Mouse (Mus musculus): ENCODE measurements at regions not wholly inside any gene's neighbourhood (a gene's known extent, or its start where the extent isn't known, plus 50 kb on each side); places are given as distances from the start of the nearest gene placed in this dataset.

DNA sequence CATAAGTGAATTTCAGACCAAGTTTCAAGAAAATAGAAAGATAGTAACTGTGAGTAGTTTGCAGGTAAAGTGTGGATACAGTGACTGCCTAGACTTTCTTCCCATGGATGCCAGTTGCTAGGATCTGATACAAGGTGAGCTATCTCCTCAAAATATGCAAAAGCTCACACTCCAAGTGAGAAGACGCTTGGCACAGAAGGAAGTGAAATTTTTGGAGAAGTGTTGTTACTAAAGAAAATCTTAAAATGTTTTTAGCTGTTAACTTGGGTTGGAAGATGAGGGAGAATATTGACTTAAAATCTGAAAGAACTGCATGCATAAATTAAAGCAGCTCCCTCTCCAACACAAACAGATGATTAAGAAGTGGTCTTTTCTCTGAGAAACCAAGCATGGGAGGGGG is 395.8 kb downstream of the Plod2 start:
- Histone ChIP-seq H3K4me3 (ENCODE audit: control insufficient read depth, insufficient read depth, low read length) (no peak overlapping the region), H3K4me1 (replicated peaks; ENCODE audit: control insufficient read depth, insufficient read depth, low read length) (no peaks in the 10 kb centered on the region), H3K27me3 (ENCODE audit: control insufficient read depth, insufficient read depth, low read length) (no peaks in the 10 kb centered on the region), H3K27ac (ENCODE audit: control insufficient read depth, insufficient read depth, low read length) (no peak overlapping the region), H3K36me3 (ENCODE audit: control insufficient read depth, insufficient read depth, low read length) (no peaks in the 10 kb centered on the region)
- no peak for DNase-seq
- 88% methylated on average over 1 of the region's 1 CpGs for whole genome bisulfite sequencing
- TF ChIP-seq CTCF (IDR thresholded peaks at IDR 0.05; ENCODE audit: borderline replicate concordance, control insufficient read depth, extremely low read depth, insufficient read depth, low read length, poor library complexity) (no peak), POLR2A (IDR thresholded peaks at IDR 0.05; ENCODE audit: control insufficient read depth, extremely low read depth, insufficient read depth, low read length, poor library complexity) (no peak)

DNA sequence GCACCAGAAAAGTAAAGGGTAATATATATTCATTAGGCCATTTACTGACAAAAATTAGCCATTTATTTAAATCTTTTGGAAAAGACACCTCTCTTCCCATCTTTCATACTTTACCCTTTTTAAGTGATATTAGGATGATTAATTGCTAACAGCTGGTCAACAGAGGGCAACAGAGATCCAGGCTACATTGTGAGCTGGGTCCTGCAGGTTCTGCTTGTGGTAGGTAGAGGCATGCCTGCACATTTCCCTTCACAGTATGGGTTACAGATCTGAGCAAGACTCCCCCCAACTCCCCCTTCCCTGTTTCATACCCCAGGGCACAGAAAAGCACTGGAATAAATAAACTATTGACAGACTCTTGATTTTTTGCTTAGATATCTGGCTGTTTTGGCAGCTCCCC is 408.1 kb downstream of the Plod2 start:
- TF ChIP-seq POLR2A (IDR thresholded peaks at IDR 0.05; ENCODE audit: control insufficient read depth, extremely low read depth, insufficient read depth, low read length, poor library complexity) (no peak), CTCF (IDR thresholded peaks at IDR 0.05; ENCODE audit: borderline replicate concordance, control insufficient read depth, extremely low read depth, insufficient read depth, low read length, poor library complexity) (no peak)
- DNase-seq, result no peak
- H3K4me1 ChIP-seq (replicated peaks; ENCODE audit: control insufficient read depth, insufficient read depth, low read length), result no peaks in the 10 kb centered on the region

DNA sequence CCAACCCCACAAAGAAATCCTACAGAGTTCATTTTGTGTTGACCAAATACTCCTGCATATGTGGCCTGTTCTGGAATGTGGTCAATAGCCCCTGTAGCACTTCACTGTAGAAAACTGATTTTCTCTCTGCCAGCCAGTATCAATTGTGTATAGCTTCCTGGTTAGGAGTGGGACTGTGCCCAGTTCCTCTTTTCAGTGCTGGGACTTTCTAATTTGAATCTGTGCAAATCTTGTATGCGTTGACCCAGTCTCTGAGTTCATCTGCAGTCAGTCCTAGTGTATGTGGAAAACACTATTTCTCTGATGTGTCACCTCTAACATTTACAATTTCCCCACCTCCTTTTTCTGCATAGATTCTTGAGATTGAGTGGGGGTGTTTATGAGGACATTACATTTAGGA is 421.3 kb downstream of the Plod2 start:
- DNase-seq, result no peak
- TF ChIP-seq CTCF (IDR thresholded peaks at IDR 0.05; ENCODE audit: borderline replicate concordance, control insufficient read depth, extremely low read depth, insufficient read depth, low read length, poor library complexity) (no peak), POLR2A (IDR thresholded peaks at IDR 0.05; ENCODE audit: control insufficient read depth, extremely low read depth, insufficient read depth, low read length, poor library complexity) (no peak)
- Histone ChIP-seq H3K27me3 (ENCODE audit: control insufficient read depth, insufficient read depth, low read length) (no peaks in the 10 kb centered on the region), H3K4me1 (replicated peaks; ENCODE audit: control insufficient read depth, insufficient read depth, low read length) (no peaks in the 10 kb centered on the region), H3K36me3 (ENCODE audit: control insufficient read depth, insufficient read depth, low read length) (no peaks in the 10 kb centered on the region), H3K4me3 (ENCODE audit: control insufficient read depth, insufficient read depth, low read length) (no peak overlapping the region), H3K27ac (ENCODE audit: control insufficient read depth, insufficient read depth, low read length) (no peak overlapping the region)
- 47% methylated on average over 1 of the region's 1 CpGs for WGBS

More for the DNA sequence above, 408.1 kb downstream of the Plod2 start:
- Histone ChIP-seq H3K27ac (ENCODE audit: control insufficient read depth, insufficient read depth, low read length) (no peak overlapping the region), H3K4me3 (ENCODE audit: control insufficient read depth, insufficient read depth, low read length) (no peak overlapping the region), H3K27me3 (ENCODE audit: control insufficient read depth, insufficient read depth, low read length) (no peaks in the 10 kb centered on the region), H3K36me3 (ENCODE audit: control insufficient read depth, insufficient read depth, low read length) (no peaks in the 10 kb centered on the region)

DNA sequence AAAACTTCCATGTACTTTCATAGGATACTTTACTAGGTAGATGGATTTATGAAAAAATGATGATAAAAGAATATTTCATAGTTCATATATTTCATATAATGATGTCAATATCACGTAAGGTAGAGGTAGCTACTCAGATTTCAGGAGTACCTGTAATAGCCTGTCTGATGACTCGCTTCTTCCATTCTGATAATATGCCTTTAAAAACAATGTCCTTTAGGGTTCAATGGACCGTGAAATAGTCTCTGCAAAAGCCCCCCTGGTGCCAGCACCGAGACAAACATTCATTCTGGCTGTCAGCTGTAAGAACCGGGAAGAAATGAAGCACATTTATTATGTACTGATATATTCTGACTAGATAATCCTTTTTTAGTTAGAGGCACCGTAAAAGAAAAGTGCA is 449.7 kb downstream of the Plod2 start:
- Histone ChIP-seq H3K36me3 (ENCODE audit: control insufficient read depth, insufficient read depth, low read length) (no peaks in the 10 kb centered on the region), H3K4me1 (replicated peaks; ENCODE audit: control insufficient read depth, insufficient read depth, low read length) (no peaks in the 10 kb centered on the region), H3K27ac (ENCODE audit: control insufficient read depth, insufficient read depth, low read length) (no peak overlapping the region), H3K27me3 (ENCODE audit: control insufficient read depth, insufficient read depth, low read length) (no peaks in the 10 kb centered on the region), H3K4me3 (ENCODE audit: control insufficient read depth, insufficient read depth, low read length) (no peak overlapping the region)
- no peak for DNase-seq
- 84% methylated on average over 6 of the region's 6 CpGs for WGBS
- TF ChIP-seq POLR2A (IDR thresholded peaks at IDR 0.05; ENCODE audit: control insufficient read depth, extremely low read depth, insufficient read depth, low read length, poor library complexity), result no peak
- no peak for TF ChIP-seq CTCF (IDR thresholded peaks at IDR 0.05; ENCODE audit: borderline replicate concordance, control insufficient read depth, extremely low read depth, insufficient read depth, low read length, poor library complexity)

DNA sequence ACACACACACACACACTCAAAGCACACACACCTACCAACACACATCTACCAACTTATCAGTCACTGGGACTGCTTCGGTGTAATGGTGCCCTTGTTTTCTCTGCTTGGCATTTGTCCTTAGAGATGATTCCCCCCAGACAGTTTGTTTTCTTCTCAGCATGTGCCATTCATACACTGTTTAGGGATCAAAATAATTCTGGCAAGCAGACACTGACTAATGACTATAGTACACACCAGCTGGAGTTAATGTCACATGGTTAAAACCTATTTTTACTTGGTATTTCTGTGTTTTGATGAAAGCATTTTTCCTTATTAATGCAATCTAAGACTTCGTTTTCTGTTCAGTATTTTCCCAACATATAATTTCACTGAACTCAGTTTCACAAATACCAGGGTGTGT is 454.1 kb downstream of the Plod2 start:
- no peak for DNase-seq
- H3K27me3 ChIP-seq (ENCODE audit: control insufficient read depth, insufficient read depth, low read length), result no peaks in the 10 kb centered on the region
- H3K4me1 ChIP-seq (replicated peaks; ENCODE audit: control insufficient read depth, insufficient read depth, low read length), result no peaks in the 10 kb centered on the region
- no peaks in the 10 kb centered on the region for H3K36me3 ChIP-seq (ENCODE audit: control insufficient read depth, insufficient read depth, low read length)
- 77% methylated on average over 2 of the region's 2 CpGs for WGBS
- no peak overlapping the region for H3K27ac ChIP-seq (ENCODE audit: control insufficient read depth, insufficient read depth, low read length)
- TF ChIP-seq POLR2A (IDR thresholded peaks at IDR 0.05; ENCODE audit: control insufficient read depth, extremely low read depth, insufficient read depth, low read length, poor library complexity), result no peak
- no peak overlapping the region for H3K4me3 ChIP-seq (ENCODE audit: control insufficient read depth, insufficient read depth, low read length)

DNA sequence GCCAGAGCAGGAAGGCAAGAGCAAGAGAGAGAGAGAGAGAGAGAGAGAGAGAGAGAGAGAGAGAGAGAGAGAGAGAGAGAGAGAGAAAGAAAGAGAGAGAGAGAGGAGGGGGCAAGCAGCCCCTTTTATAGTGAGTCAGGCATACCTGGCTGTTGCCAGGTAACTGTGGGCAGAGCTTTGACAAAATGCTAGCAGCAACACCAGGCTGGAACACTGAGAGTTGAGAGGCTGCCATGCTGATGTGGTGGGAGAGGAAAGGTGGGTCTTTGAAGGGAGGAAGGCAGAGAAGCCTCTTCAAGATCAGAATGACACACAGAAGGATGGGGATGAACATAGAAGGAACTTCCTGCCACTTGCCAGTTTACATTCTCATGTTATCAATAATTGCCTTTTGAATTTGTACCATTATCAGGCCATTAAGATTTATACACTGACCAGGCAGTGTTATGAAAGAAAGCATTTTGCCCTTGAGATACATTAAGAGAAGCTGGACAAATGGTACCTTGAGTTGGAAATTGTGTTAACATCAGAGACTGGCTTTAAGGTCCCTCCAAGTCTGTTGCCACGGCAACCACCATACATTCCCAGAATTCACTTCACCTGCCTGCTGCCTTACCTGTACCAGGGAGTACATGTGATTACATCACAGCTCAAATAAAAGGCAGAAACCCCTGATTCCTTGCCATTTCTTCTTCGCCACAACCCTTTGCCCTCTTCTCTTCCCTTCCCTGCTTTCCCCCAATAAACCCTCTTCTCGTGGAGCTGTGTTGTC is 463.3 kb downstream of the Plod2 start:
- H3K4me1 ChIP-seq (replicated peaks; ENCODE audit: control insufficient read depth, insufficient read depth, low read length), result no peaks in the 10 kb centered on the region
- no peak for TF ChIP-seq CTCF (IDR thresholded peaks at IDR 0.05; ENCODE audit: borderline replicate concordance, control insufficient read depth, extremely low read depth, insufficient read depth, low read length, poor library complexity)
- TF ChIP-seq POLR2A (IDR thresholded peaks at IDR 0.05; ENCODE audit: control insufficient read depth, extremely low read depth, insufficient read depth, low read length, poor library complexity), result no peak
- H3K27ac ChIP-seq (ENCODE audit: control insufficient read depth, insufficient read depth, low read length), result no peak overlapping the region
- WGBS, result 86% methylated on average over 3 of the region's 3 CpGs
- H3K27me3 ChIP-seq (ENCODE audit: control insufficient read depth, insufficient read depth, low read length), result no peaks in the 10 kb centered on the region
- H3K4me3 ChIP-seq (ENCODE audit: control insufficient read depth, insufficient read depth, low read length), result no peak overlapping the region
- no peaks in the 10 kb centered on the region for H3K36me3 ChIP-seq (ENCODE audit: control insufficient read depth, insufficient read depth, low read length)
- no peak for DNase-seq
